ENCODE assay signal across 25 mouse cellular contexts in genomic region chr1:131957416-131957815, GRCm38 (mm10).
"Had no signal": no experiment of that assay in that cellular context is flagged by ENCODE, and none has a peak within 500 bp of the region (broad histone marks: within the 10 kb centered on the region; RNA-seq: fewer than 3 reads in every experiment).

No protein-coding gene starts in this region.

- H3K4me2 ChIP-seq: heart, embryonic 11.5 days; heart, embryonic 13.5 days; heart, embryonic 15.5 days; hindbrain, embryonic 12.5 days; hindbrain, embryonic 14.5 days; kidney, embryonic 15.5 days; limb, embryonic 13.5 days; limb, embryonic 15.5 days had no signal

- ATAC-seq: hindbrain, postnatal 0 days; intestine, embryonic 16.5 days had no signal

- H3K4me3 ChIP-seq: heart, adult 2 months; heart, embryonic 13.5 days; heart, embryonic 15.5 days; hindbrain, embryonic 12.5 days; kidney, embryonic 15.5 days; limb, embryonic 13.5 days; limb, embryonic 15.5 days had no signal

- H3K27ac ChIP-seq: heart, adult 2 months; heart, embryonic 13.5 days; heart, embryonic 15.5 days; hindbrain, embryonic 12.5 days; hindbrain, embryonic 14.5 days; hindbrain, postnatal 0 days; kidney, embryonic 15.5 days; kidney, postnatal 0 days; limb, embryonic 13.5 days; limb, embryonic 15.5 days had no signal

- H3K9ac ChIP-seq: heart, embryonic 13.5 days; heart, embryonic 15.5 days; hindbrain, embryonic 12.5 days; hindbrain, embryonic 14.5 days; kidney, embryonic 15.5 days; limb, embryonic 13.5 days; limb, embryonic 15.5 days had no signal

- DNase-seq: gastrocnemius, postnatal 14 days; gastrocnemius, postnatal 36 days; heart, adult 11 months; heart, adult 2 months; heart, postnatal 14 days; heart, postnatal 36 days; kidney, adult 11 months; kidney, adult 2 months; kidney, adult 9 months; kidney, postnatal 14 days; kidney, postnatal 36 days; layer of hippocampus, adult 9-11 months; layer of hippocampus, postnatal 36 days; left cerebral cortex, postnatal 4 days had no signal

- H3K9me3 ChIP-seq: heart, embryonic 13.5 days; heart, embryonic 15.5 days; hindbrain, embryonic 12.5 days; kidney, embryonic 15.5 days; limb, embryonic 13.5 days; limb, embryonic 15.5 days had no signal

- H3K36me3 ChIP-seq: heart, embryonic 13.5 days; heart, embryonic 15.5 days; hindbrain, embryonic 12.5 days; kidney, embryonic 15.5 days; limb, embryonic 13.5 days; limb, embryonic 15.5 days had no signal
